Mouse (Mus musculus) layer of hippocampus, adult 8-10 months (tissue): Measurements from ENCODE around the gene Olfr119. TPM values are rescaled to one million over a fixed set of nuclear protein-coding genes. Genes with fewer than 3 reads are reported as not detected.
"Not testable (repeated sequence)": the region's sequence is repeated elsewhere in the genome, so short reads cannot be mapped to it uniquely, and the experiment has no call there.

Experiments
- DNase-seq, 2 experiments: peaks; one replicate each; pipeline ENCODE4 v3.0.0; 2022; ENCODE audit warnings: low spot score in 2 of 2
- total RNA-seq, 4 experiments: library from RNA; stranded (reverse); gene quantifications; 2 replicates each; pipeline ENCODE4 v1.2.4; 2022

Olfr119 gene
- total RNA-seq, result not detected

DNA sequence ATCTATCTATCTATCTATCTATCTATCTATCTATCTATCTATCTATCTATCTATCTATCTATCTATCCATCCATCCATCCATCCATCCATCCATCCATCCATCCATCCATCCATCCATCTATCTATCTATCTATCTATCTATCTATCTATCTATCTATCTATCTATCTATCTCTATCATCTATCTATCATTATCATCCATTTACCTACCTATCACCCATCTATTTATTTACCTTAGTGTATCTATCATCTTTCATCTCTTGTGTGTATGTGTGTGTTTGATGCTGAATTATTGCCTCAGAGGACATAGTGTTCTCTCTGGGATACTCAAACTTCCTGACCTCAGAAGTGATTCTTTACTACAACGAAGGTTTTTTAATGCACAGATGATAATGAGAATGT is at the start of gene Olfr119:
Gene Olfr119, plus strand, starts transcription at position 301 of the 400 bp plus-strand sequence.
- DNase-seq, result not testable (repeated sequence)

DNA sequence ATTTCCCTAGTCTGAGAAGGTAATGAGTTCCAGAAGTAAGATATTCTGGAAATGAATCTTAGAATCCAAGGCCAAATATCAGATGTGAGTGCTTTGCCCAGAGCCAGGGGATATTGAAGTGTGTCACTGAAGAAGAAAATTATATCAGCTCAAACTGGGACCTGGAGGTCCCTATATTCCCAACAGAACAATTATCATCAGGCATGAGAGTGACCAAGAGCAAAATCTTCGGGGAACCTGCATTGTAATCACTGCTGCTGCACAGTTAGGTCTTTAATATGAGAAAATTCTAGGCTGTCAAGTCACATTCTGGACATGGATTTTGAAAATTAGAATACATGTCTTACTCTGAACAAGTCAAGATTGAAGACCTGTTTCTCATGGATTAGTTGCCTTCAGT is 32.7 kb upstream of the Olfr119 start, which contains the start of gene Olfr117:
Gene Olfr117, minus strand, starts transcription at position 101 of the 400 bp plus-strand sequence.
- no peak for DNase-seq

DNA sequence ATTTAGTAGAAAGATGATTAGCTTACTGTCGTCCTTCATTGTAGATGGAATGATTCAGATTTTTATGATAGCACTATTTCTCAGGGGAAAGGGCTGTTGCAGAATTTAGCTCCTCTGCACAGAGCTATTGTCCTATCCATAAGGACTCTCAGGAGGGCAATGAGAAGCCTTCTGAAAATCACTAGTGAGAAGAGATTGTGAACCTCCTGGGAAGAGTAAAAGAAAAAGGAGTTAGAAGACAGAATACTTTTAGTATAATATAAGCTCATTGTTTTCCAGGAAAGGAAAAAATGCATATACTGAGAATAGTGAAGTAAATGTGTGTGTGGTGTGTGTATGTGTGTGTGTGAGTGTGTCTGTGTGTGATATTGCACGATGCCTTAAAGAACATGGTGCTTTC is 29.7 kb upstream of the Olfr119 start, which contains the start of gene Olfr118:
Gene Olfr118, plus strand, starts transcription at position 301 of the 400 bp plus-strand sequence.
- no peak for DNase-seq

DNA sequence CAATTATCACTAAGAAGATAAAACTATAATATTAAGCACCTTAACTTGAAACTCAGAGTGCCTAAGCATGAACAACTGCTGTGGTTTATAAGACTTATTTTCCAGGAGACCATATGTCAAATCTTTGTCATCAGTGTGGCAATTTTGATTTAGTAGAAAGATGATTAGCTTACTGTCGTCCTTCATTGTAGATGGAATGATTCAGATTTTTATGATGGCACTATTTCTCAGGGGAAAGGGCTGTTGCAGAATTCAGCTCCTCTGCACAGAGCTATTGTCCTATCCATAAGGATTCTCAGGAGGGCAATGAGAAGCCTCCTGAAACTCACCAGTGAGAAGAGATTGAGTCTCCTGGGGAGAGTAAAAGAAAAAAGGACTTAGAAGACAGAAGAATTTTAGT is 25.1 kb downstream of the Olfr119 start, which contains the start of gene Olfr120:
Gene Olfr120, plus strand, starts transcription at position 301 of the 400 bp plus-strand sequence.
- DNase-seq, result no peak

DNA sequence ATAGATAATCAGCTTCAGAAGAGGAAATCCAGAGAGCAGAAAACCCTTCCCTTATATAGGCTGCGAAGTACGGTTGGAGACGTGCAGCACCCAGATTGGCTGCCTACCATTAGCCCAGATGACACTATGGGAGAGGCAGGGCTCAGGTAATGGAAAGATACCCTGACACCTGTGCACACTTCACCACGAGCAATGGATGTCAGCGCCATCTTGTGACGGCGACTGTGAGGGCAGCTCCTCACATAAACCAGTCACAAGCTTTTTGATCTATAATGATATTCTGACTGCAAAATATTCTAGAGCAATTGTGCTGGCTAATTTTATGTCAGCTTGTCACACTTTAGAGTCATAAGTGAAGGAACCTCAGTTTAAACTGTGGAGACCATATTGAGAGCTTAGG is 41.7 kb downstream of the Olfr119 start:
- no peak for DNase-seq

Other genes starting within 250 kb of the Olfr119 start
- gene Olfr109, start 237.6 kb upstream of the Olfr119 start, total RNA-seq, result not detected
- not detected for gene H2-M2, start 213.0 kb upstream of the Olfr119 start, total RNA-seq
- gene Olfr110, start 204.1 kb upstream of the Olfr119 start, total RNA-seq, result 1 to 10 TPM in 2 of 4 experiments, not detected in 2; 1.8 to 2.5 TPM
- 1 to 10 TPM in 2 of 4 experiments, not detected in 2; 4.8 to 5.5 TPM for gene Olfr111, start 188.5 kb upstream of the Olfr119 start, total RNA-seq
- not detected for gene Olfr112, start 127.1 kb upstream of the Olfr119 start, total RNA-seq
- not detected for gene Olfr113, start 118.9 kb upstream of the Olfr119 start, total RNA-seq
- not detected for gene Olfr114, start 103.8 kb upstream of the Olfr119 start, total RNA-seq
- not detected for gene Olfr115, start 69.5 kb upstream of the Olfr119 start, total RNA-seq
- not detected for gene Olfr116, start 69.4 kb upstream of the Olfr119 start, total RNA-seq
- not detected for gene Olfr117, start 32.8 kb upstream of the Olfr119 start, total RNA-seq
- gene Olfr118, start 29.6 kb upstream of the Olfr119 start, total RNA-seq, result not detected
- gene Olfr120, start 25.2 kb downstream of the Olfr119 start, total RNA-seq, result not detected
- gene Olfr121, start 52.3 kb downstream of the Olfr119 start, total RNA-seq, result not detected
- gene Olfr122, start 72.0 kb downstream of the Olfr119 start, total RNA-seq, result not detected
- not detected for gene Olfr123, start 97.0 kb downstream of the Olfr119 start, total RNA-seq
- gene Olfr124, start 103.3 kb downstream of the Olfr119 start, total RNA-seq, result not detected
- gene Olfr125, start 136.4 kb downstream of the Olfr119 start, total RNA-seq, result not detected
- gene Olfr126, start 150.9 kb downstream of the Olfr119 start, total RNA-seq, result not detected
- not detected for gene Olfr127, start 203.9 kb downstream of the Olfr119 start, total RNA-seq
- gene Olfr128, start 224.0 kb downstream of the Olfr119 start, total RNA-seq, result not detected